Comparison of ENCODE assay signal across 9 mouse cellular contexts in the genomic region with DNA sequence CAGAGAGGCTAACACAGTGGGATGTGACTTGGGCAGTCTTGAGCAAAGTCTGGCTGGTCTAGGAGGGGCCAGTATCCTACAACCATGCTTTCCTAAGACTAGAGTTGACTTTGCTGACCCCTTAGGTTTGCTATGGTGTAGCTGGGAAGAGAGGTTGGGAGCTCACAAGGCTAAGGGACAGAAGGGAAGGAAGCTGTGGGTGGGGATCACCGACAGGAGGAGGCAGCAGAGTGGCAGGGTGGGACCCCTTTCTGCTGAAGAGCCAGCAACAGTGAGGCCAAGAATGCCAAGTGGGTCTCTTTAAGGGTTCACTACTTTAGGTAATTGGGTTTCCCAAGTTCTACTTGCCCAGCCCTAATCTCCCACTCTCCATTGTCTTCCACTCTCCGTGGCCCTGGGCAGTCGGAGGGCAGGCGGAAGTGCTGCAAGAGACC.
DNase-seq lines count a peak whose midpoint lies in the region; ATAC-seq and TF ChIP-seq lines count a peak whose summit lies in the region.
"Had no signal": no experiment of that assay in that cellular context is flagged by ENCODE, and none has a peak within 500 bp of the region (broad histone marks: within the 10 kb centered on the region; RNA-seq: fewer than 3 reads in every experiment).

No protein-coding gene starts in this region.

- no peaks in the 10 kb centered on the region for H3K27me3 ChIP-seq in hindbrain, embryonic 12.5 days

- no peak overlapping the region for H3K9ac ChIP-seq in hindbrain, embryonic 12.5 days

- peak; percentile 16; the same call in 1 of the 2 replicates for TF ChIP-seq CTCF in brain, embryonic 14.5 days (IDR thresholded peaks at IDR 0.05; ENCODE audit: borderline replicate concordance, extremely low read depth, insufficient read depth, insufficient read length)

- TF ChIP-seq POLR2A in brain, embryonic 14.5 days (IDR thresholded peaks at IDR 0.05; ENCODE audit: borderline replicate concordance, extremely low read depth, insufficient read depth, insufficient read length, poor library complexity, severe bottlenecking): no peak

- H3K4me2 ChIP-seq in hindbrain, embryonic 12.5 days (replicated peaks): peak overlapping the region; percentile 58

- DNase-seq in adrenal gland, postnatal 25 days: peak; percentile 6
- no peak for DNase-seq in adrenal gland, postnatal 4 days (ENCODE audit: low spot score in 2 of 2)
- no peak for DNase-seq in brain, embryonic 14.5 days (ENCODE audit: low read depth)
- peak; percentile 56 to 73 for DNase-seq in lung, postnatal 4 days
- no peak for DNase-seq in urinary bladder, postnatal 36 days (ENCODE audit: low spot score in 2 of 2)
- DNase-seq in ovary, postnatal 14 days (ENCODE audit: low spot score): no peak
- no peak for DNase-seq in left cerebral cortex, adult 11 months (ENCODE audit: low spot score)

- H3K27ac ChIP-seq in hindbrain, embryonic 12.5 days: peak overlapping the region; percentile 98

- no peaks in the 10 kb centered on the region for H3K9me3 ChIP-seq in hindbrain, embryonic 12.5 days (replicated peaks)

- peaks cover 30% of the 10 kb centered on the region for H3K4me1 ChIP-seq in hindbrain, embryonic 12.5 days

- 11% methylated on average over 4 of the region's 4 CpGs for WGBS in hindbrain, embryonic 12.5 days

- H3K36me3 ChIP-seq in hindbrain, embryonic 12.5 days: no peaks in the 10 kb centered on the region

- ATAC-seq in hindbrain, embryonic 12.5 days (ENCODE audit: low FRiP score): no peak

- no peak overlapping the region for H3K4me3 ChIP-seq in hindbrain, embryonic 12.5 days
- H3K4me3 ChIP-seq: myocyte had no signal

Comparison
In these comparisons a context has a peak if more than half of its experiments do, and no peak if none do; other contexts are left out.
1. DNase-seq: peak in adrenal gland, postnatal 25 days (single experiment) and lung, postnatal 4 days (2 of 2); none in adrenal gland, postnatal 4 days (0 of 2), brain, embryonic 14.5 days (single experiment), urinary bladder, postnatal 36 days (0 of 2), ovary, postnatal 14 days (single experiment) and left cerebral cortex, adult 11 months (single experiment).